Mouse (Mus musculus): Measurements from ENCODE around the gene Tm9sf1. TPM values are rescaled to one million over a fixed set of nuclear protein-coding genes. Genes with fewer than 3 reads are reported as not detected.

Gene Tm9sf1
- polyA plus RNA-seq, 1 experiment from 2014 or later, result 59.7 TPM

DNA sequence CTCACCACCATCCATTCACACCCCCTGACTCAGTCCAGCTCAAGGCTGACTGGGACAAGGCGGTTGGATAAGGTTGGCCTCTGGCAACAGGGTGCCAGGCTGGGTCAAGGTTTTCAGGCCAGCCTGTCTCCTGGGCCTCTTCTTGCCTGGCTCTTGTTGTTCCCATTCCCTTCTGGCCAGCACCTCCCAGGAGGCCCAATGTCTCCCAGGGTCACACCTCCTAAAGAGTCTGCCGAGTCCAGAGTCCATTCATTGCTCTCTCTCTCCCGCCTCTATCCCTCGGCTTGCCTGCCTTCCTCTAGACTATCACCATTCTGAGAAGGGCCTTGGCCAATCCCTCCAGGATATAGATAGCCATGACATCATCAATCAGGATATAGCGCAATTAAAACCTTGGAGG is 14.4 kb upstream of the Tm9sf1 start:
- WGBS, result 91% methylated on average over 5 of the region's 5 CpGs

DNA sequence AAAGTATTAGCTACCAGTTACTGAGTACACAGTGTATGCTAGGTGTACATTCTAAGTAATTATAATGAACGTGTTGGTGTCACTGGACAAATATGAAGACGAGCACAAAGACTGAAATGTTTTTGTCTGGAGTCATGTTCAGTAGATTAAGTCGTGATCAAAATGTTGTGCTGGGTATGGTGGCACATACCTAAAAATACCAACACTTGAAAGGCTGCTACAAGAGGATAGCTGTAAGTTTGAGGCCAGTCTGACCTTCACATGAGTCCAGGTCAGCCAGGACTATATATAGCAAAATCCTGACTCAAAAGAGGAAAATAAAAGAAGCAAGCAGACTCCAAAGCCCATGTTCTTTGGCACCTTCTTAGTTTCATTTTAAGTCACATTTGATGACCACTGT is 13.3 kb upstream of the Tm9sf1 start:
- Histone ChIP-seq H3K9me3 (no peaks in the 10 kb centered on the region), H3K4me1 (replicated peaks) (peaks cover 16% of the 10 kb centered on the region), H3K4me3 (replicated peaks) (no peak overlapping the region), H3K27ac (no peak overlapping the region), H3K36me3 (peaks cover 18% of the 10 kb centered on the region), H3K9ac (replicated peaks) (no peak overlapping the region), H3K4me2 (replicated peaks) (no peak overlapping the region), H3K27me3 (no peaks in the 10 kb centered on the region)
- no peak for ATAC-seq
- 82% methylated on average over 3 of the region's 3 CpGs for WGBS

More for the DNA sequence above, 14.4 kb upstream of the Tm9sf1 start:
- Histone ChIP-seq H3K27me3 (no peaks in the 10 kb centered on the region), H3K36me3 (peaks cover 24% of the 10 kb centered on the region), H3K9ac (replicated peaks) (no peak overlapping the region), H3K4me3 (replicated peaks) (no peak overlapping the region), H3K9me3 (no peaks in the 10 kb centered on the region), H3K4me2 (replicated peaks) (no peak overlapping the region), H3K27ac (no peak overlapping the region), H3K4me1 (replicated peaks) (peaks cover 16% of the 10 kb centered on the region)
- no peak for ATAC-seq

DNA sequence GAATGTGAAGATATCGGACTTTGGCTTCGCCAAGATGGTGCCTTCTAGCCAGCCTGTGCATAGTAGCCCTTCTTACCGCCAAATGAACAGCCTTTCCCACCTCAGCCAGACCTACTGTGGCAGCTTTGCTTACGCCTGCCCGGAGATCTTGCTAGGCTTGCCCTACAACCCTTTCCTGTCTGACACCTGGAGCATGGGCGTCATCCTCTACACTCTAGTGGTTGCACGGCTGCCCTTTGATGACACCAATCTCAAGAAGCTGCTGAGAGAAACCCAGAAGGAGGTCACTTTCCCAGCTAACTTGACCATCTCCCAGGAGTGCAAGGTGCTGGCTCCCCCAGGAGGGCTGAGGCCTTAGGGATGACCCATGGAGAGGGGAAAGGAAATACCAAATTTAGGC is 7.9 kb upstream of the Tm9sf1 start:
- H3K27me3 ChIP-seq, result no peaks in the 10 kb centered on the region
- no peak overlapping the region for H3K27ac ChIP-seq
- WGBS, result 95% methylated on average over 7 of the region's 7 CpGs
- no peak overlapping the region for H3K4me2 ChIP-seq (replicated peaks)
- H3K36me3 ChIP-seq, result peaks cover 1% of the 10 kb centered on the region; the same call in 1 of the 2 replicates
- no peak for ATAC-seq
- H3K4me1 ChIP-seq (replicated peaks), result no peaks in the 10 kb centered on the region
- H3K9ac ChIP-seq (replicated peaks), result no peak overlapping the region
- no peak overlapping the region for H3K4me3 ChIP-seq (replicated peaks)
- no peaks in the 10 kb centered on the region for H3K9me3 ChIP-seq

DNA sequence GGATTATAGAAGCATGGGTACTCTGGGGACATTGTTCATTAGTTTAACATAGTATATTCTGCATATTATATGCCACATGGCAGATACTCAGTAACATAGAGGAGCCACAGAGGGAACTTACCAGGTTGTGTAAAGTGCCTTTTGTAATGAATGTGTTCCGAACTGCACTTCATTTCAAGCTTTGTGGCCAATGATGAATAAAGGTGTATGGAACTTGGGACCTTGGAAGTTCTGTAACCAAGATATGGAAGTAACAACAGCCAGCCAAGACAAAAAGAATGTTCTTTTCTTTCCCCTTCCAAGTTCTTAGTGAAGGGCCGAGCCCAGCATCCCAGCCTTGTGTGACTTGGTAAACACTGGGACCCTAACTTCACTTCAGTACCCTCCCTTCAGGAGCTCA is 6.3 kb upstream of the Tm9sf1 start, which contains the start of gene Tssk4:
TSS of gene Tssk4 (plus strand) at position 301 of the 400 bp plus-strand sequence.
- no peaks in the 10 kb centered on the region for H3K9me3 ChIP-seq
- 95% methylated on average over 2 of the region's 2 CpGs for WGBS
- no peak within 1 kb of the TSS for H3K9ac ChIP-seq (replicated peaks)
- ATAC-seq, result no peak
- no peak within 1 kb of the TSS for H3K4me2 ChIP-seq (replicated peaks)
- H3K27me3 ChIP-seq, result no peaks in the 10 kb centered on the region
- peaks cover 5% of the 10 kb centered on the region for H3K4me1 ChIP-seq (replicated peaks)
- H3K36me3 ChIP-seq, result peaks cover 6% of the 10 kb centered on the region; the same call in 1 of the 2 replicates
- H3K4me3 ChIP-seq (replicated peaks), result no peak within 1 kb of the TSS
- no peak within 1 kb of the TSS for H3K27ac ChIP-seq

DNA sequence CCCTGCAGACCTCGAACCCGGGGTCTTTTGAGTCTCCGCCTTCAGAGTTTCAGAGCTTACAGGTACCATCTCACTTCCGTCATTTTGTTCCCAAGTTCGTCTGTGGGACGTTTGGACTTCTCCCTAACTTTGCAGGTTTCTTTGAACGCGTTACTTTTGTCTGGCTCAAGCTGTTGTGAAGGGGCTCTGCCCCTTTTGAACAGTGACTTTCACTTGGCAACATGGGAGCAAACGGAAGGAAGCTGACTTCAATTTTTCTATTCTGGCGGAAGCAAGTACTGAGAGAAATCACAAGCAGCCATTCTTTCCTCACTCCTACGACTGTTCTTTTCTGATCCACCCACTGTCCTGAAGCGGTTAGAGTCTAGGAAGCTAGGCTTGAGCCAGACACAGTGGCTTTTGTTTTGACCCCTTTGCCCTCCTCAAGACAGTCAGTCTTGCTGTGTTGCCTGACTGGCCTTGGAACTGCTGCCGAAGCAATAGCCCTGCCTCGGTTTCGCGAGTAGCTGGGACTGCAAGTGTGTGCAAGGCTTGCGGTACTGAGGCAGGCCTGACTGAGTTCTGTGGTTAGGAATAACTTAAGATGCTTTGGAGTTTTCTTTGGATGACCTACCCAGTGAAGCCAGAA is 769 bp upstream of the Tm9sf1 start:
- no peaks in the 10 kb centered on the region for H3K27me3 ChIP-seq
- peak overlapping the region; percentile 95 for H3K9ac ChIP-seq (replicated peaks)
- H3K4me3 ChIP-seq (replicated peaks), result peak overlapping the region; percentile 96
- WGBS, result 37% methylated on average over 17 of the region's 17 CpGs
- H3K9me3 ChIP-seq, result no peaks in the 10 kb centered on the region
- H3K27ac ChIP-seq, result no peak overlapping the region
- ATAC-seq, result no peak
- peak overlapping the region; percentile 90 for H3K4me2 ChIP-seq (replicated peaks)
- peaks cover 24% of the 10 kb centered on the region for H3K36me3 ChIP-seq
- H3K4me1 ChIP-seq (replicated peaks), result peaks cover 26% of the 10 kb centered on the region

DNA sequence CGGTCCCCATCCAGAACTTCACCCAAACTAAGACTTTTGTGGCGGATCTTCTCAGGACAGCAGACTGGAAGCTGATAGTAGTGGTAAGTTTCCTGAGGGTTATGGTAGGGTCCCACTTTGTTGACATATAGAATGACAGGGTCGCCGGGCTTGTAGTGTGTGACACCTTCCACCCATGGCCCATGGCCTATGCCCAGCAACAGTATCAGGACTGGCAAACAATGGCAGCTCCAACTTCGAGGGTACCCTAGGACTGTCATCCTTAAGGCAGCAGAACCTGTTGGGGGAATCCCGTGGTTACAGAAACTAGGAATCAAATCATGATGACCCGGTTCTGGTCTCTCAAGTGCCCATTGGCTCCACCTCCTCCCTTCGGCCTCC is 937 bp downstream of the Tm9sf1 start:
- Histone ChIP-seq H3K4me2 (replicated peaks) (peak overlapping the region; percentile 90), H3K9me3 (no peaks in the 10 kb centered on the region), H3K27ac (peak overlapping the region; percentile 97), H3K4me1 (replicated peaks) (peaks cover 26% of the 10 kb centered on the region), H3K36me3 (peaks cover 40% of the 10 kb centered on the region), H3K27me3 (no peaks in the 10 kb centered on the region), H3K4me3 (replicated peaks) (peak overlapping the region; percentile 96), H3K9ac (replicated peaks) (peak overlapping the region; percentile 95)
- peak; percentile 69 for ATAC-seq
- WGBS, result 27% methylated on average over 8 of the region's 8 CpGs

DNA sequence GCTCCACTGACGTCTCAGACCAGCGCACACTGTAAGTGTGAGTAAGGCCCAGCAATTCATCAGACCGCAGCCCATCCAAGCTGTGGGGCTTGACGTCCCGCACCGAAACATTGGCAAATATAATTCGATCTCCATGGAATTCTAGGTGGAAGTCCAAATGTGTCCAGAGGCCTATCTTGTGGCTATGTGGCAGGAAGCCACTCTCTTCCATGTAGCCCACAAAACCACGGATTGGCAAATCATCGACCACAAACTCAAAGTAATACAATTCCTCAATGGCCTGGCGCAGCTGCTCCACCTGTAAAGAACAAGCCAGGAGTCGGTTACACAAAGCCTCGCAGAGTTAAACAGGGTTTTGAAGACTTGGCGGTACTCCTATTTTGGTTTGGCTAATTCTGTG is 2.3 kb downstream of the Tm9sf1 start:
- WGBS, result 97% methylated on average over 13 of the region's 13 CpGs
- Histone ChIP-seq H3K36me3 (peaks cover 48% of the 10 kb centered on the region), H3K4me3 (replicated peaks) (no peak overlapping the region), H3K9ac (replicated peaks) (no peak overlapping the region), H3K4me2 (replicated peaks) (no peak overlapping the region), H3K4me1 (replicated peaks) (peaks cover 28% of the 10 kb centered on the region), H3K27ac (no peak overlapping the region), H3K9me3 (no peaks in the 10 kb centered on the region), H3K27me3 (no peaks in the 10 kb centered on the region)
- no peak for ATAC-seq

DNA sequence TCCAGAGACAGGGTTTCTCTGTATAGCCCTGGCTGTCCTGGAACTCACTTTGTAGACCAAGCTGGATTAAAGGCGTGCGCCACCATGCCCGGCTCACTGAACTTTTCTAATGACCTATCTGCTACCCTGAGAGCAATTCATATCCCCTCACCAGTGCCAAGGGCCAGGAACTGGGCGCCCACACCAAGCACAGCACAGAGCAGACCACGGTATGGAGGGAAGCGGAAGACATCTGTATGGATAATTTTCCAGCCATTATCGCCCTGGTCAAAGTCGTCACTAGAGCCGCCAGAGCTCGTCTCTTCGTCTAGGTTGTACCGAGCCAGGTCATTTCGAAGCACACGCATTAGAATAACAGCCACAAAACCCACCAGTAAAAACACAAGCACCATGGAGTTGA is 2.8 kb downstream of the Tm9sf1 start:
- ATAC-seq, result no peak
- Histone ChIP-seq H3K4me2 (replicated peaks) (no peak overlapping the region), H3K27ac (no peak overlapping the region), H3K4me3 (replicated peaks) (no peak overlapping the region), H3K36me3 (peaks cover 48% of the 10 kb centered on the region), H3K4me1 (replicated peaks) (peaks cover 32% of the 10 kb centered on the region), H3K9ac (replicated peaks) (no peak overlapping the region), H3K27me3 (no peaks in the 10 kb centered on the region), H3K9me3 (no peaks in the 10 kb centered on the region)
- WGBS, result 95% methylated on average over 14 of the region's 14 CpGs

DNA sequence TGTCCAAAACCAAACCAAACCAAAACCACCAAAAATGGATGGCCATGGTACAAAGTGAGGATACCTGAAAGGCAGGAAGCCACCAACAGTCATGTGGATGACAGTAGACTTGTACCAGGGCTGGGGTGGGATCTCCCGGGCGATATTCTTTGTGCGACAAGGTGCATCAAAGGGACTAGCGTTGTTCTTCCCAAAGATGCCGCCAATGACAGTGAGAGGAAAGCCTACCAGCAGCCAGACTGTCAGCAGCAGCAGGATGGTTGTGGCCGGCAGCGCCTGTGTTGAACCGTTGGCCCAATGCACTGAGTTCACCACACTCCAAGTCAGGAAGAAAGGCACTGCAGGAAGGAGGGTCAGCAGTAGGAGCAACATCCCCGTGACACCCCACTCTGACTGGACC is 5.8 kb downstream of the Tm9sf1 start, which contains the start of gene Gm49378:
TSS of gene Gm49378 (minus strand) at position 101 of the 400 bp plus-strand sequence.
- Histone ChIP-seq H3K4me2 (replicated peaks) (no peak within 1 kb of the TSS), H3K4me1 (replicated peaks) (peaks cover 30% of the 10 kb centered on the region), H3K9me3 (no peaks in the 10 kb centered on the region), H3K27ac (no peak within 1 kb of the TSS), H3K9ac (replicated peaks) (no peak within 1 kb of the TSS), H3K36me3 (peaks cover 61% of the 10 kb centered on the region), H3K4me3 (replicated peaks) (no peak within 1 kb of the TSS), H3K27me3 (no peaks in the 10 kb centered on the region)
- WGBS, result 98% methylated on average over 9 of the region's 9 CpGs
- no peak for ATAC-seq

DNA sequence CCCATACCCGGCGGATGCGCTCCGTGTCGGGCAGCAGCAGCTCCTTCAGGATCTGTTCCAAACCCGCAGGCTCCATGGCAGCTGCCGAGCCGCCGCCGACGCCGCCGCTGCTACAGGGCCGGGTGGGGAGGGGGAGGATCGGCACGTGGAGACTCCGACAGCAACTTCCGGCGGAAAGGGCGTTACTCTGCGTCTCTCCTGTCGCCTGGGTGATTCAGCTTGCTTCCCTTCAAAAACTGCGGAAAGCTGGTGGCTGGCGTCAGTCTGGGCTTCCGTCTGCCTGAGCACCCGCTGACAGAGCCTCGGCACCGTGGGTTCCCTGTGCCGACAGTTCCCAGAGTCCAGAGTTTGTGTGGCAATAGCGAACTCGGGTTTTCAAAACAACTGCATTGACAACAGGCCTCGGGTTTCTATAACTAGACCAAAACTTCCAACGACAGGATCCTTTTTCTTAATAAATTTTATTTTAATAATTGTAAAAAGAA is 8.0 kb downstream of the Tm9sf1 start, which contains the start of gene Ipo4:
TSS of gene Ipo4 (minus strand) at position 435 of the 485 bp plus-strand sequence.
- H3K27me3 ChIP-seq, result no peaks in the 10 kb centered on the region

DNA sequence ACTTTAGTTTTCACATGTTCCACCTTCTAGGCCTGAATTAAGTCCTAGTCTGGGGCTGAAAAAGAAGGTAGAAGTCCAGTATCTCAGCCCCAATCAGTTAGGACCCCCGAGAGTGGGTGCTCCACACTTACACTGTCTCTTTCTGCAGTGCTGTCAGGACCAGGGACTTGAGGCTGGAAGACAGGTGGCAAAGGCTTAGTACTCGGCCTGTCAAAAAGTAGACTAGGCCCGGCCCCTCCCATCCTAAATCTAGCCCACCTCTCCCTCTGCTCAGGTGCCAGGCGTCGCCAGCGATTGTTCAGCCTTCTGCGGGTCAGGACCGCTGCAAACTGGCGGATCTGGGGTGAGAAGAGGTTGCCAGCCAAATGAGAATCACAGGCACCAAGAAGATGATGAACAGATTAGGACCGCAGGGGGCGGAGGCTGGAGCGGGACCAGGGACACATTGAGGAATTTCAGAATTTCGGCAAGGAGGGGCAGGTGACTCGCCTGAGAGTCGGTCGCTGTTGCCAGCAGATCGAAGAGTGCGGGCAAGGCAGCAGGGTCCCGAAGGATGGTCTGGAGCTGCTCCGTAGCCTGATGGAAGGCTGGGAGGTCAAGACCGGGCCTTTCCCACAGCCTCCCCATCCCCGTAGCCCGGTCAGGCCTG is 8.6 kb downstream of the Tm9sf1 start:
- Histone ChIP-seq H3K27me3 (no peaks in the 10 kb centered on the region), H3K4me3 (replicated peaks) (peak overlapping the region; percentile 70), H3K4me1 (replicated peaks) (peaks cover 20% of the 10 kb centered on the region), H3K27ac (peak overlapping the region; percentile 78), H3K4me2 (replicated peaks) (peak overlapping the region; percentile 95), H3K9me3 (no peaks in the 10 kb centered on the region), H3K36me3 (peaks cover 76% of the 10 kb centered on the region), H3K9ac (replicated peaks) (peak overlapping the region; percentile 80)
- 4% methylated on average over 23 of the region's 23 CpGs for whole genome bisulfite sequencing
- ATAC-seq, result peak; percentile 90

More for the DNA sequence above, 8.0 kb downstream of the Tm9sf1 start, which contains the start of gene Ipo4:
- H3K4me3 ChIP-seq (replicated peaks), result peak within 1 kb of the TSS; percentile 70
- peak; percentile 93 for ATAC-seq
- peaks cover 20% of the 10 kb centered on the region for H3K4me1 ChIP-seq (replicated peaks)
- H3K9me3 ChIP-seq, result no peaks in the 10 kb centered on the region
- H3K9ac ChIP-seq (replicated peaks), result peak within 1 kb of the TSS; percentile 80
- peak within 1 kb of the TSS; percentile 95 for H3K4me2 ChIP-seq (replicated peaks)
- H3K36me3 ChIP-seq, result peaks cover 76% of the 10 kb centered on the region
- peak within 1 kb of the TSS; percentile 78 for H3K27ac ChIP-seq
- WGBS, result 2% methylated on average over 33 of the region's 33 CpGs

DNA sequence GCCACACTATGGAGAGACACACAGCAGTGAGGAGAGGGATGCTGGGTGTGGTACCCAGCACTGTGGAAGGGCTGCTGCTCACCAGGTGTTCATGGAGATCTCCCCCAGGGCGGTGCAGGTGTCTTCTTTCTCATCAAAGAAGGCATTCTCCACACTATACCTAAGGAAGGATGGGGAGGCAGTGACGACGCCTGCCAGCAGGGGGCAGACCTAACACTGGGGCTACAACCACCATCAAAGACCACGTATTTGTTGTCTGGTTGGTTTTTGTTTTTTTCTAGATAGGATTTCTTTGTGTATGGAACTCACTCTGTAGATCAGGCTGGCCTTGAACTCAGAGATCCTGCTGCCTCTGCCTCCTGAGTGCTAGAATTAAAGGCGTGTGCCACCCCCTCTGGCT is 14.3 kb downstream of the Tm9sf1 start:
- WGBS, result 49% methylated on average over 5 of the region's 5 CpGs
- Histone ChIP-seq H3K27me3 (no peaks in the 10 kb centered on the region), H3K4me3 (replicated peaks) (no peak overlapping the region), H3K9ac (replicated peaks) (no peak overlapping the region), H3K36me3 (peaks cover 99% of the 10 kb centered on the region), H3K4me1 (replicated peaks) (peaks cover 5% of the 10 kb centered on the region), H3K9me3 (no peaks in the 10 kb centered on the region), H3K4me2 (replicated peaks) (no peak overlapping the region), H3K27ac (no peak overlapping the region)
- no peak for ATAC-seq

All from midbrain, embryonic 13.5 days (tissue).